Mouse (Mus musculus): ENCODE data around the gene Ifngr1.
A peak's percentile ranks its signal among the peaks of the same experiment; 100 is the strongest.

Gene Ifngr1

DNA sequence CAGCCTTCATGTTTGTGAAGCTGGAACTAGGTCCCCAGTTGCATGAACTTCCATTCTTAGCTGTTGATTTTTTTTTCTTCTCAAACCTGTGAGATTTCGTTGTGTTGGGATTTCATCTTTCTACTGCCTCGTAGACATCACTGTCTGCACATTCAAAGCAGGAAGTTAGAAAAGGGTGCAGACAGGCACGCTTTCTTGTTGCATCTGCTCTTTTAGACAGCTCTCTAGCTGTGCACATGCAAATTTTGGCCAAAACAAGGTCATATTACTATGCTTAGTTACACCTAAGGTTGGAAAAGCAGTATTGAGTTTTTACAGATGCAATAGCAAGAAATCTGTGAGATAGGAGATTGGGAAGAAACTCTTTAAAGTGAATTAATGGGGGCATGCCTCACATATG lies 4.5 kb upstream of the Ifngr1 start:
- DNase-seq (ENCODE audit: low read depth), result peak; percentile 55

GRCm38 (mm10) chr10:19589626-19590025 lies 2.1 kb upstream of the Ifngr1 start:
- no peak for DNase-seq (ENCODE audit: low read depth)

DNA sequence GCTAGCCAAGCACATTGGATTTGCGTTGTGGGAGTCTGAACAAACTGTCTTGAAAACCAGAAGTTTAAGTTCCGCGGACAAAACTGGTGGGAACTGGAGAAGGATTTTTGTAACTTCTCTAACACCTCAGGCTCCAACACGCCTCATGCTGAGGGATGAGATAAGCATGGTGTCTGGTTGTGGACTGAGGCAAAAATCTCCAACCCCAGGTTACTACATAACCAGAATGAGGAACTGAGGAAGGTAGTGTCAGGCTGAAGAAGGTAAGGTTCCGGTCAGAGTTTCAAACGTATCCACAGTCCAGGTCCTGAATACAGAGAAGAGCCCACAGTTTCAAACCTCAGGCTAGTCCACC lies 486 bp upstream of the Ifngr1 start:
- DNase-seq (ENCODE audit: low read depth), result no peak

GRCm38 (mm10) chr10:19592556-19592955 lies 807 bp downstream of the Ifngr1 start:
- DNase-seq (ENCODE audit: low read depth), result peak; percentile 52

DNA sequence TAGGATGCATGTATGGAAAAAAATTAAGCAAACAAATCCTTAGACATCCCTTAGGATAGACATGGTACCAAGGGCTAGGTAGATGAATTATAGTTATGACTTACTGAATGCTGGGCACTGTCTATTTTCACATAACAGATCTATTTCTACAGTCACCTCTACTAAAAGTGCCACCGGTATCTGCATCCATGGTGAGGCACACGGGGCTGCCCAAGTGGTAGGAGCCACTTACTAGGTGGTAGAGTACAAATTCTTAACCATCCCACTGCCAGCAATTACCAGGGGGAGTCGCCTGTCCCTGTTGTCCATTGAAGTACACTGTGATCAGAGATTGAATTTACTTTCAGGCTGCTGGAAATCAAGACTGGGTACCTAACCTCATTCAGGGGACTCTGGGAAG lies 1.5 kb downstream of the Ifngr1 start:
- no peak for DNase-seq (ENCODE audit: low read depth)

DNA sequence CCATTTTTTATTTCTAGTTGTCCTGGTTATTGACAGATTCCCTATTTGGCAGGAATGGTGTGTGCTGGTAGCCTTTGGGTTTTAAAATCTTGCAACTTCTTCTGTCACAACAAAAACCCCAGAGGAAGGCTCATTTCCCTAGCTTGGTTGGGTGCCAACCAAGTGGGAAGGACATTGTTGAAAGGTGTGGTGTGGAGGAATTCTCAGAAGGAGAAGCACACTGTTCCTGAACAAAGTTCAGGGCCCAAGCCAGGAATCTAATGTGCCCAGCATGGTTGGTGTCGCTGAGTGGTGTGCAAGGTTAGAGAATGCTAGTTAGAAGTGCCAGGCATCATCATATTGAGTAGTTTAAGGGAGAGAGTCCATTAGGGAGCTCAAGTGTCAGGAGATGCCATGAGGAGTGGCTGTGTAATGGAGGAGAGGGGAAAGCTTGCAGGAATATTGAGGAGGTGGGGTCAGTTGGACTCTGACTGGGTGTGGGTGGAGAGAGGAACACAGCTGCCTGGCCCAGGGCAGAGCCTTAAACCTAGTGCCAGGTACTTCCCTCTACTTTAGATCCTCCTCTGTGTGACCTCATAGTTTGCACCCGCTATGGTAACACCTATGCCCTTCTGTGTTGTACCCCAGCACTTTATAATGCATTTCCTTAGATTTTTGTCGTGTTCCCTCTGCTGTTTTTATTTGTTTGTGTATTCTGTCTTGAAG lies 2.6 kb downstream of the Ifngr1 start:
- DNase-seq (ENCODE audit: low read depth), result peak; percentile 45

DNA sequence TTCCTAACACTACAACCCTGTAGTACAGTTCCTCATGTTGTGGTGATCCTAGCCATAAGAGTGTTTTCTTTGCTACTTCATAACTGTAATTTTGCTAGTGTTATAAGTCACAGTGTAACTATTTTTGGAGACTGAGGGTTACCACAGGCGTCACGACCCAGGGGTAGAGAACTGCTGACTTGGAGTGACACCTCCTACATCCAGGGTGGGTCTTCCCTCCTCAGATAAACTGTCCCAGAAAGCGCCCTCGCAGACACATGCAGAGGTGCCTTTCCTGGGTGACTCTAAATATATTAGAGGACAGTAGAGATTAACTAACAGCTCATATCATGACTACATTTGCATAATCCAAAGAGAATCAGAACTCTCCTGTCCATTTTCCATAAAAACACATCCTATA lies 5.1 kb downstream of the Ifngr1 start:
- DNase-seq (ENCODE audit: low read depth), result peak; percentile 58

- DNase-seq (ENCODE audit: low read depth), result peak; percentile 84
Observed at GRCm38 (mm10) chr10:19598091-19598490, 6.3 kb downstream of the Ifngr1 start.

DNA sequence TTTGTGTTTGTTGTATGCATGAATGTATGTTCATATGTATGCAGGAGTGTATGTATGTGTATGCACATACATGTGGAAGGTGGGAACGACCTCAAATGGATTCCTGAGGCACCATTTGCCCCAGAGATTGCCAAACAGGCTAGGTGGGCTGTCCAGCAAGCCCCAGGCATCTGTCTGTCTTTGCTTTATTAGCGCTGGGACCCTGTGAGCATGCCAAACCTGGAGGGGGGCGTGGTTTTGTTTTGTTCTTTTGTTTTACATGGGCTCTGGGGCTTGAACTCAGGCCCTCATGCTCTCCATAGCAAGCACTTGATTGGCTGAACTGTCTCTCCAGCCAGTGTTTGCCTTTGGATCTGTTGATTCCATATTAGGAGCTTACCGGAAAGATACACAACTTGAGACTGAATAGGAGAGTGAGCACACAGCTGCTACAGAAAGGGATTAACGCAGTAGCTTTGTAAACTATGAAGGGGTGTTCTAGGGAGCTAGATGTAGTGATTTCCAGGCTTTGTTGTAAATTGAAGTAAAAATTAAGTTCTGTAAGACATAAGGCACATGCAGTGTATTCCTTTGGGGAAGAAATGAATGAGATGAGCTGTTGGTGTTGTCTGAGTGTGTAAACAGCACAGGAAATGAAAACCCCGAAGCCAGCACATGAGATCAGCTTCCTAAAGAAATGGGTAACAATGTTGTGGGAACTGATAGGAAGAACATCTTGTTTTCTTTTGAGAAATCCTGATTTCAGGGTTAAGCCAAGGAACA lies 7.8 kb downstream of the Ifngr1 start:
- DNase-seq (ENCODE audit: low read depth), result no peak

- no peak for DNase-seq (ENCODE audit: low read depth)
Observed at GRCm38 (mm10) chr10:19600093-19600420, 8.3 kb downstream of the Ifngr1 start.

DNA sequence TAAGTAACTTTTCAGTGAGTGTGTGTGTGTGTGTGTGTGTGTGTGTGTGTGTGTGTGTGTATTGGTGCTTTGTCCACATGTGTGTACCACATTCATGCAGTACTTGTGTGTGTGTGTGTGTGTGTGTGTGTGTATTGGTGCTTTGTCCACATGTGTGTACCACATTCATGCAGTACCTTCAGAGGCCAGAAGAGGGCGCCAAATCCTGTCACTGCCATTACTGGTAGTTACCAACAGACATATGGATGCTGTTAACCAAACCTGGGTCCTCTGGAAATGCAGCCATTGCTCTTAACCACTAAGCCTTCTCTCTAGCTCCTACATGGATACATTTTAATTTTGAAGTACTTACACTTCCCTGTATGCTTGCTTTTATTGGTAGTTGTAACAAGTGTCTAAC lies 9.8 kb downstream of the Ifngr1 start:
- DNase-seq (ENCODE audit: low read depth), result peak; percentile 74

DNA sequence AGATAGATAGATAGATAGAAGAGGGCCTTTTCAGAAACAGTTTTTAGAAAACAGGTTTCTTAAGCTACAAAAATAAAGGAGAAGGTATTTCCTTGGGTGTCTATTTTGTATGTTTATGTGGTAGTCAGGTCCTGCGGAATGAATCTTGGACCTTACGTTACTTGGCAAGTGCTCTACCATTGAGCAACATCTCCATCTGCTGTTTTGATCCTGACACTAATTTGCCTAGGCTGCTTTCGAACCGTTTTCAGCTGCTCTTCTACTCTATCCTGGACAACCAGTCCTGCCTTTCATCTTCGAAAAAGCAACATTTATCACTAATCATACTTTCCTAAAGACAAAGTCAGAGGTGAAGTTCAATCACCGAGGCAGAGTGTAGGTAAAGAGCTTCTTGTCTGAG lies 11.5 kb downstream of the Ifngr1 start:
- no peak for DNase-seq (ENCODE audit: low read depth)

GRCm38 (mm10) chr10:19609125-19609524 lies 17.4 kb downstream of the Ifngr1 start:
- DNase-seq (ENCODE audit: low read depth), result no peak

DNA sequence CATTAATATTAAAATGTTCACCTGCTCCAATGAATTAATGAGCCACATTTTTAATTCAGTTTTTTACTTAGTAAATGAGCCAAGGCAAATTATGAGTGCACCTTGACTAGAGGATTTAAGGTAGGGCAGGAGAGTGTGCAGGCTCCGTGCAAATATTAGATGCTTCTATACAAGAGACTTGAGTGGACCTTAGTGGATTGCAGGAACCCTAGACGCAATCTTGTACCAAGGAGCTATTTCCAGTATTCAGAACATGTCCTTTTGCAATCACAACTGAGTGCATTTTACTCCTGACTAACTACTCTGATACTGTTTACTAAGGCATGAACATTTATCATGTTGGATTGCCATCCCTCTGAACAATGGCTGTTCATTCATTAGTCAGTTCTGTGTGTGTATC lies 19.9 kb downstream of the Ifngr1 start:
- DNase-seq (ENCODE audit: low read depth), result no peak

DNA sequence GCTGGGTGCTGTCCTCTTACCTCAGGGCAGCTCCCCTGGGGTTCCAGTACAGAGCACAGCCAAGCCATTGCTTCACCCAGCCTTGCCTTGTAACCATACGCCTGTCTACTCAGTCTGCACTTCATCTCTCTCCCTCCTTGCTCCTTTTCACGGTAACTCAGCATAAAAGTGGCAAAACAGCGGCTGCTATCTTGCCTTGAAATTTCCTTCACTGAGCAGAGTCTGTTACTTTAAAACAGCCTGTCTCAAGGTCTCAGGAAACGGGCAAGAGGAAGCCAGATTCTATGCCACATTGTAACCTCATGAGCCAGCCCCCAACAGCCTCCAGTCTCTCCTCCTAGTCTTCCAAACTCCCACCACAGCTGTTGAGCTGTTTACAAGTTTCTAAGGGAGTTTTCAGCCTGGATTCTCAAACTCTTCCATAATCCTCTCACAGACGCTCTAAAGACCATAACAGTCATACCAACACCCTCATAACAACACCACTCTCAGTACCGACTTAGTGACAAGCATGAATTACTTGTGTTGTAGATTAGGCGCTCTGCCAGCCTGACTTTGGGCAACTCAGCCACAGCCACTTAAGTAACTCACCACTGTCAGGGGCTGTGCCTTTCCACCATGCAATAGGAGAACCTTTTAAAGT lies 21.5 kb downstream of the Ifngr1 start:
- DNase-seq (ENCODE audit: low read depth), result peak; percentile 47

DNA sequence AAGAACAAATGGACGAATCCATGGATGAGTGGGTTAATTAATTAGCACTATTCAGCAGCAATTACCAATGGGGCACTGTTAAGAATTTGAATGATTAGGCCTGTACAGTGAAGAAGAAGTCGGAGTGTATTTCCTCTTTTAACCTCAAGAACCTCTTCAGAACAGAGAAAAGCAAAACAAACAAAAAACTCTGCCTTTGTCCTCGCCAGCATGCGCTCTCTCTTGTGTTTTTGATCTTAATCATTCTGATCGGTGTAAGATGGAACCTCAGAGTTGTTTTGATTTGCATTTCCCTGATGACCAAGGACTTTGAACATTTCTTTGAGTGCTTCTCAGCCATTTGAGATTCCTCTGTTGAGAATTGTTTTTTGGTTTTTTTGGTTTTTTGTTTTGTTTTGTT lies 28.0 kb downstream of the Ifngr1 start:
- peak; percentile 69 for DNase-seq (ENCODE audit: low read depth)

GRCm38 (mm10) chr10:19621408-19622048 lies 29.8 kb downstream of the Ifngr1 start, which contains the start of gene Il22ra2:
TSS of gene Il22ra2 (plus strand) at chr10:19621998.
- DNase-seq (ENCODE audit: low read depth), result no peak

GRCm38 (mm10) chr10:19624617-19625016 lies 32.9 kb downstream of the Ifngr1 start:
- DNase-seq (ENCODE audit: low read depth), result no peak

DNA sequence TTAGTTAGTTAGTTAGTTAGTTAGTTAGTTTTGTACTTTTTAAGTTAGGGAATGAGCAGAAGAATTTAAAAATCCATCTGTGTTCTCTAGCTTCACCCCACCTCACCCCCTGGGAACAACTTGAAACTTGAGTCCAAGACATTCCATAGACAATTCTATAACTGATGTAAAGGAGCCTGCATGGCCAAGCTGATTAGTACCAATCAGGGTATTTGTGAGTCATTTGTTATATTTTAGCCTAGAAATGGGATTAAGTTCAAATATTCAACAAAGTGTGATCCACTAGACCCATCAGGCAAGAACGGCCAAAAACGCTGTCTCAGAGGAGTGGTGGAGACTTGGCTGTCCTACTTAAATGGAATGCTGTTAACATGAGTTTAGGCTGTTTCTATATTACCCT lies 35.6 kb downstream of the Ifngr1 start:
- DNase-seq (ENCODE audit: low read depth), result no peak

GRCm38 (mm10) chr10:19627748-19628147 lies 36.0 kb downstream of the Ifngr1 start:
- DNase-seq (ENCODE audit: low read depth), result no peak

DNA sequence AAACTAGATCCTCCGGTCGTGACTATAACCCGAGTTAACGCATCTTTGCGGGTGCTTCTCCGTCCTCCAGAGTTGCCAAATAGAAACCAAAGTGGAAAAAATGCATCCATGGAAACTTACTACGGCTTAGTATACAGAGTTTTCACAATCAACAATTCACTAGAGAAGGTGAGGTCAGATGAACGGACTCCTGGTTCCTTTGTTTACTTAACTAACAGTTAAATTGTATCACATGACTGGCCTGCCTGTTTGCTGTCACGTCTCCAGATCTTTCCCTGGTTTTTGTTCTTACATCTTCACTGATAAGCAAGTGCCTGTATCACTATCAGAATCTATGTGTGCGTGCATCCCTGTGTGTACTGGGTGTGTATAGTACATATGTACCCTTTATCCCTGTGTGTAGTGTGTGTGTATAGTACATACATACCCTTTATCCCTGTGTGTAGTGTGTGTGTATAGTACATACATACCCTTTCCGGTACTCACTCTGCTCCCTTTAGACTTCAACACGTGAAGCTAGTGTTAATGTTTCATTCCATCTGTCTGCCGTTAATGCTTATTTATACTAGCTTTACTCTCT lies 40.0 kb downstream of the Ifngr1 start:
- DNase-seq (ENCODE audit: low read depth), result no peak

- DNase-seq (ENCODE audit: low read depth), result no peak
Observed at GRCm38 (mm10) chr10:19638851-19639250, 47.1 kb downstream of the Ifngr1 start.
